Comparison of ENCODE assay signal across 10 mouse cellular contexts in the genomic region with DNA sequence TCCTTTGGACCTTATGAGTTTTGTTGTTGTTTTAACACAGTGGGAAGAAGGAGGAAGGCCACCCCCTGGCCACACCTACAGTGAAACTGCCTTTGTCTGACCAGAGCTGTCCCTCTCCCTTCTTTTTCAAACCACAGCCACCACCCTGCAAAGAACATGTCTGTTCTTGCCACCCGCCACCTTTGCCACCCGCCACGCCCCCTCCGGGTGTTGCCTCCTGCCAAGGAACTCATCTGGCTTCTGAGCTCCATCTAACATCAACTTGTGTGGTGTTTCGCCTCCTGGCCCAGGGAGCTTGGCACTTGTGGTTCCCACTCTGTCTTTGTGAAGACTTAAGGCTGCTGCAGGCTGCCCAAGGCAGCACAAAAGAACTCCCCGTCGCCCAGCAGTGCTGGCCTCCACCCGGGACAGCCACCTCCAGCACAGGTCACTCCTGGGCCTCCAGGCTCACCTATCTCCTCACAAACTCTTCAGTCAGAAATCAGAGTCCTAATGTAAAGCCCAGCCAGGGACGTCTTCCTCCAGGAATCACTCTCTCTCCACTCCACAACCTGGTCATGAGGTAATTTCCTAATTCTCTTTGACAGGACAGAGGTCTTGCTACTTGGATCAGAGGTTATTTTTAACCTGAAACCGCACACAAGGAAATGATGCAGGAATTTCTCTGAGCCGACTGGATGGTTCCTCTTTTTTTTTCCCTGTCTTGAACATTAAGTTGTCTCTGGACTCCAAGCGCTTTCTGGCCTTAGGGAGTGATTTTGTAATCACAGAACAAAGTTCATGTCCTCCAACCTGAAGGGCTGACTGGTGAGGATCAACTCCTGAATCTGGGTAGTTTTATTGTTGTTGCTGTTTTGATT. TPM values are rescaled to one million over a fixed set of nuclear protein-coding genes. Genes with fewer than 3 reads are reported as not detected.
DNase-seq lines count a peak whose midpoint lies in the region; ATAC-seq and TF ChIP-seq lines count a peak whose summit lies in the region.
"Had no signal": no experiment of that assay in that cellular context is flagged by ENCODE, and none has a peak within 500 bp of the region (broad histone marks: within the 10 kb centered on the region; RNA-seq: fewer than 3 reads in every experiment).

No protein-coding gene starts in this region.

- H3K36me3 ChIP-seq in heart, embryonic 11.5 days (ENCODE audit: control insufficient read depth, insufficient read depth, low read length), result no peaks in the 10 kb centered on the region
- H3K36me3 ChIP-seq in liver, postnatal 0 days (replicated peaks; ENCODE audit: insufficient read depth, low read length), result no peaks in the 10 kb centered on the region
- H3K36me3 ChIP-seq in stomach, postnatal 0 days (ENCODE audit: control insufficient read depth, insufficient read depth, low read length), result no peaks in the 10 kb centered on the region
- H3K36me3 ChIP-seq: forebrain, embryonic 12.5 days had no signal

- 62% methylated on average over 12 of the region's 12 CpGs for WGBS in heart, embryonic 11.5 days (ENCODE audit: insufficient replicate concordance)
- 34% methylated on average over 12 of the region's 12 CpGs for WGBS in liver, postnatal 0 days (ENCODE audit: insufficient replicate concordance)
- WGBS in stomach, postnatal 0 days, result 46% methylated on average over 12 of the region's 12 CpGs

- no peak for ATAC-seq in heart, embryonic 11.5 days (replicated peaks; ENCODE audit: insufficient number of reproducible peaks, low FRiP score, low TSS enrichment)
- peak; percentile 25; the same call in 1 of the 2 replicates for ATAC-seq in liver, postnatal 0 days
- peak; percentile 85 for ATAC-seq in granulocyte monocyte progenitor cell, adult 5-6 weeks (replicated peaks; ENCODE audit: poor library complexity, severe bottlenecking)
- peak; percentile 43; the same call in 1 of the 2 replicates for ATAC-seq in stomach, postnatal 0 days (ENCODE audit: low FRiP score, low TSS enrichment)

- DNase-seq in heart, adult 8-10 months (ENCODE audit: low spot score), result no peak
- DNase-seq in liver, postnatal 0 days, result no peak
- no peak for DNase-seq in liver
- DNase-seq in stomach, postnatal 0 days (ENCODE audit: low spot score), result peak; percentile 34
- DNase-seq in layer of hippocampus, postnatal 25 days (ENCODE audit: extremely low spot score in 1 of 2, low spot score in 1 of 2), result no peak
- no peak for DNase-seq in cerebellum, postnatal 25 days
- DNase-seq: retina, postnatal 1 day had no signal

- H3K4me2 ChIP-seq in heart, embryonic 11.5 days, result no peak overlapping the region
- H3K4me2 ChIP-seq in liver, postnatal 0 days (ENCODE audit: low read depth, low read length), result no peak overlapping the region
- H3K4me2 ChIP-seq in stomach, postnatal 0 days (replicated peaks; ENCODE audit: low read depth), result no peak overlapping the region
- H3K4me2 ChIP-seq: forebrain, embryonic 12.5 days had no signal

- no peak for TF ChIP-seq CTCF in liver, postnatal 0 days (IDR thresholded peaks at IDR 0.05; ENCODE audit: low read depth)
- TF ChIP-seq CTCF in stomach, postnatal 0 days (IDR thresholded peaks at IDR 0.05; ENCODE audit: low read depth), result no peak

- H3K27me3 ChIP-seq in heart, embryonic 11.5 days (ENCODE audit: control insufficient read depth, insufficient read depth, low read length), result no peaks in the 10 kb centered on the region
- no peaks in the 10 kb centered on the region for H3K27me3 ChIP-seq in liver, postnatal 0 days (ENCODE audit: insufficient read depth, low read length)
- H3K27me3 ChIP-seq in stomach, postnatal 0 days (ENCODE audit: control insufficient read depth, insufficient read depth, low read length), result no peaks in the 10 kb centered on the region
- H3K27me3 ChIP-seq: forebrain, embryonic 12.5 days had no signal

- no peak overlapping the region for H3K4me3 ChIP-seq in heart, embryonic 11.5 days (ENCODE audit: low read depth, low read length)
- no peak overlapping the region for H3K4me3 ChIP-seq in liver, postnatal 0 days (ENCODE audit: low read depth, low read length)
- H3K4me3 ChIP-seq in stomach, postnatal 0 days (ENCODE audit: low read depth, low read length), result no peak overlapping the region
- H3K4me3 ChIP-seq: forebrain, embryonic 12.5 days had no signal

- 0 out of 2 replicates have a peak overlapping the region, but pooled peaks have one; percentile 35 for H3K9ac ChIP-seq in heart, embryonic 11.5 days (ENCODE audit: low read depth, low read length)
- H3K9ac ChIP-seq in liver, postnatal 0 days (replicated peaks), result no peak overlapping the region
- H3K9ac ChIP-seq in stomach, postnatal 0 days (ENCODE audit: low read length), result no peak overlapping the region
- H3K9ac ChIP-seq: forebrain, embryonic 12.5 days had no signal

- no peak overlapping the region for H3K27ac ChIP-seq in heart, embryonic 11.5 days (ENCODE audit: low read depth, low read length)
- H3K27ac ChIP-seq in liver, postnatal 0 days (ENCODE audit: low read depth), result no peak overlapping the region
- no peak overlapping the region for H3K27ac ChIP-seq in stomach, postnatal 0 days (replicated peaks)
- H3K27ac ChIP-seq: forebrain, embryonic 12.5 days had no signal

- no peak for TF ChIP-seq EP300 in liver, postnatal 0 days (IDR thresholded peaks at IDR 0.05; ENCODE audit: low read depth)
- no peak for TF ChIP-seq EP300 in stomach, postnatal 0 days (optimal IDR thresholded peaks at IDR 0.05)

- peaks cover 25% of the 10 kb centered on the region for H3K4me1 ChIP-seq in heart, embryonic 11.5 days (ENCODE audit: control insufficient read depth, insufficient read depth, low read length)
- peaks cover 4% of the 10 kb centered on the region; the same call in 1 of the 2 replicates for H3K4me1 ChIP-seq in liver, postnatal 0 days (ENCODE audit: insufficient read depth)
- peaks cover 2% of the 10 kb centered on the region; the same call in 1 of the 2 replicates for H3K4me1 ChIP-seq in stomach, postnatal 0 days (replicated peaks; ENCODE audit: control insufficient read depth, insufficient read depth)

- H3K9me3 ChIP-seq in heart, embryonic 11.5 days (replicated peaks; ENCODE audit: control insufficient read depth, low read length), result no peaks in the 10 kb centered on the region
- H3K9me3 ChIP-seq in liver, postnatal 0 days (ENCODE audit: low read length), result no peaks in the 10 kb centered on the region
- no peaks in the 10 kb centered on the region for H3K9me3 ChIP-seq in stomach, postnatal 0 days (ENCODE audit: control insufficient read depth, low read length)
- H3K9me3 ChIP-seq: forebrain, embryonic 12.5 days had no signal

RNA-seq across cellular contexts. Expression of a gene that starts 18.5 kb away (rescaled TPM):
- polyA plus RNA-seq in heart, embryonic 11.5 days (2014; fragmentation: Nextera tagmentation; extraction: Ambion mirVana), result 1.5 and 1.8 TPM in 2 replicates
- total RNA-seq in heart, adult 8-10 months (2022), result 10 to 100 TPM; 19.4 to 26.8 (median 22.2) TPM
- 0.47 and 0.63 TPM in 2 replicates for polyA plus RNA-seq in liver, postnatal 0 days (2015; fragmentation: Nextera tagmentation; extraction: Ambion mirVana)
- not detected in 2 replicates for total RNA-seq in granulocyte monocyte progenitor cell, adult 5-6 weeks (2014; fragmentation: Nextera tagmentation)
- not detected in 2 replicates for total RNA-seq in granulocyte monocyte progenitor cell, adult 5-6 weeks (2017)
- polyA plus RNA-seq in stomach, postnatal 0 days (2015; fragmentation: Nextera tagmentation; extraction: Ambion mirVana), result 0.45 and 0.59 TPM in 2 replicates
- total RNA-seq in layer of hippocampus, postnatal 25 days (2021), result 10 to 100 TPM; 17.6 to 18.4 TPM

Comparison
In these comparisons a context has a peak if more than half of its experiments do, and no peak if none do; other contexts are left out.
1. RNA of a gene that starts 18.5 kb away (total RNA-seq): 19.4 to 26.8 TPM in heart, adult 8-10 months and 17.6 to 18.4 TPM in layer of hippocampus, postnatal 25 days; not detected in granulocyte monocyte progenitor cell, adult 5-6 weeks; every median in the first group is over 10 times any median in the second.